Mouse (Mus musculus) midbrain, embryonic 12.5 days (tissue): ENCODE data around the gene Grik4. TPM values are rescaled to one million over a fixed set of nuclear protein-coding genes. Genes with fewer than 3 reads are reported as not detected.

Source experiments
- ATAC-seq: fragments of 200-750 bp; cut with Nextera tagmentation; 2 replicates; pipeline ENCODE4 v1.8.0; 2017; ENCODE audit warnings: low read depth, moderate TSS enrichment, moderate library complexity; ENCODE audit not compliant: low FRiP score
- H3K27ac ChIP-seq: fragments of 300-500 bp; sonication (generic); replicated peaks from 2 replicates; pipeline ENCODE4 v1.5.1; 2016; ENCODE audit warnings: mild to moderate bottlenecking
- H3K27me3 ChIP-seq: fragments of 300-500 bp; sonication (generic); 2 replicates; pipeline ENCODE4 v1.6.1; 2016; ENCODE audit warnings: mild to moderate bottlenecking
- H3K36me3 ChIP-seq: fragments of 300-500 bp; sonication (generic); 2 replicates; pipeline ENCODE4 v1.6.1; 2016
- H3K4me1 ChIP-seq: fragments of 300-500 bp; sonication (generic); 2 replicates; pipeline ENCODE4 v1.6.1; 2016
- H3K4me2 ChIP-seq: fragments of 300-500 bp; sonication (generic); replicated peaks from 2 replicates; pipeline ENCODE4 v1.6.1; 2016; ENCODE audit warnings: mild to moderate bottlenecking, moderate library complexity
- H3K4me3 ChIP-seq: fragments of 300-500 bp; sonication (generic); 2 replicates; pipeline ENCODE4 v1.5.1; 2016; ENCODE audit warnings: mild to moderate bottlenecking
- H3K9ac ChIP-seq: fragments of 300-500 bp; sonication (generic); replicated peaks from 2 replicates; pipeline ENCODE4 v1.6.1; 2016; ENCODE audit warnings: mild to moderate bottlenecking, moderate library complexity
- H3K9me3 ChIP-seq: fragments of 300-500 bp; sonication (generic); 2 replicates; pipeline ENCODE4 v1.6.1; 2016; ENCODE audit warnings: mild to moderate bottlenecking
- WGBS: fragments of 180-500 bp; shearing (Covaris S2); methylation state at CpG from one replicate; pipeline ENCODE4 v1.1.7; 2016; 5-methylcytosine and 5-hydroxymethylcytosine counted together
- polyA plus RNA-seq: library from polyadenylated mRNA; unstranded; fragments of >200 nt; fragmentation: Nextera tagmentation; extraction: Ambion mirVana; gene quantifications from 2 replicates; pipeline ENCODE4 v1.2.1, GENCODE M21; 2016

Grik4 gene
- polyA plus RNA-seq, 1 experiment from 2014 or later, result 3.6 TPM

GRCm38 (mm10) chr9:42642821-42643220, 301.5 kb downstream of the Grik4 start:
- WGBS, result 51% methylated on average over 5 of the region's 5 CpGs
- ATAC-seq, result no peak; the same call in 1 of the 2 replicates
- H3K27me3 ChIP-seq, result no peaks in the 10 kb centered on the region
- no peak overlapping the region for H3K4me3 ChIP-seq
- H3K4me1 ChIP-seq, result peaks cover 45% of the 10 kb centered on the region
- no peak overlapping the region for H3K4me2 ChIP-seq
- no peaks in the 10 kb centered on the region for H3K36me3 ChIP-seq
- H3K27ac ChIP-seq, result no peak overlapping the region; the same call in 1 of the 2 replicates
- H3K9ac ChIP-seq, result no peak overlapping the region
- H3K9me3 ChIP-seq, result no peaks in the 10 kb centered on the region

GRCm38 (mm10) chr9:42641550-42642117, 302.7 kb downstream of the Grik4 start:
- Histone ChIP-seq H3K9ac (no peak overlapping the region), H3K27me3 (peaks cover under 1% of the 10 kb centered on the region; the same call in 1 of the 2 replicates), H3K36me3 (no peaks in the 10 kb centered on the region), H3K4me3 (no peak overlapping the region), H3K9me3 (no peaks in the 10 kb centered on the region), H3K27ac (no peak overlapping the region), H3K4me1 (peaks cover 43% of the 10 kb centered on the region), H3K4me2 (no peak overlapping the region)
- WGBS, result 76% methylated on average over 11 of the region's 11 CpGs
- ATAC-seq, result no peak

- Histone ChIP-seq H3K4me1 (peaks cover 25% of the 10 kb centered on the region), H3K4me3 (no peak overlapping the region), H3K9ac (no peak overlapping the region), H3K27ac (no peak overlapping the region), H3K4me2 (no peak overlapping the region), H3K27me3 (peaks cover 8% of the 10 kb centered on the region; the same call in 1 of the 2 replicates), H3K9me3 (no peaks in the 10 kb centered on the region), H3K36me3 (no peaks in the 10 kb centered on the region)
- no peak for ATAC-seq
- 87% methylated on average over 10 of the region's 10 CpGs for WGBS
Measured at GRCm38 (mm10) chr9:42636446-42636845, 307.8 kb downstream of the Grik4 start.

- no peaks in the 10 kb centered on the region for H3K36me3 ChIP-seq
- no peak overlapping the region for H3K4me2 ChIP-seq
- H3K4me1 ChIP-seq, result peaks cover 12% of the 10 kb centered on the region
- H3K4me3 ChIP-seq, result no peak overlapping the region
- no peak overlapping the region for H3K9ac ChIP-seq
- ATAC-seq, result no peak
- peaks cover 6% of the 10 kb centered on the region; the same call in 1 of the 2 replicates for H3K27me3 ChIP-seq
- WGBS, result 89% methylated on average over 4 of the region's 4 CpGs
- H3K9me3 ChIP-seq, result no peaks in the 10 kb centered on the region
- no peak overlapping the region for H3K27ac ChIP-seq
Measured at GRCm38 (mm10) chr9:42631479-42631878, 312.8 kb downstream of the Grik4 start.

- Histone ChIP-seq H3K4me3 (no peak overlapping the region), H3K36me3 (no peaks in the 10 kb centered on the region), H3K9me3 (no peaks in the 10 kb centered on the region), H3K4me2 (no peak overlapping the region), H3K27me3 (no peaks in the 10 kb centered on the region), H3K9ac (no peak overlapping the region), H3K27ac (peak overlapping the region; percentile 7; the same call in 1 of the 2 replicates), H3K4me1 (peaks cover 19% of the 10 kb centered on the region)
- WGBS, result 38% methylated on average over 6 of the region's 6 CpGs
- ATAC-seq, result no peak
Measured at GRCm38 (mm10) chr9:42627634-42628033, 316.7 kb downstream of the Grik4 start.

GRCm38 (mm10) chr9:42627146-42627545, 317.1 kb downstream of the Grik4 start:
- no peaks in the 10 kb centered on the region for H3K27me3 ChIP-seq
- peaks cover 19% of the 10 kb centered on the region for H3K4me1 ChIP-seq
- WGBS, result 77% methylated on average over 8 of the region's 8 CpGs
- no peaks in the 10 kb centered on the region for H3K9me3 ChIP-seq
- H3K9ac ChIP-seq, result no peak overlapping the region
- no peak overlapping the region for H3K4me2 ChIP-seq
- no peak overlapping the region for H3K27ac ChIP-seq
- no peak overlapping the region for H3K4me3 ChIP-seq
- no peak for ATAC-seq
- H3K36me3 ChIP-seq, result no peaks in the 10 kb centered on the region

- Histone ChIP-seq H3K27me3 (no peaks in the 10 kb centered on the region), H3K9me3 (no peaks in the 10 kb centered on the region), H3K4me1 (peaks cover 19% of the 10 kb centered on the region), H3K27ac (peak overlapping the region; percentile 52), H3K9ac (no peak overlapping the region), H3K36me3 (no peaks in the 10 kb centered on the region), H3K4me2 (no peak overlapping the region), H3K4me3 (no peak overlapping the region)
- 23% methylated on average over 6 of the region's 6 CpGs for WGBS
- ATAC-seq, result no peak
Measured at GRCm38 (mm10) chr9:42626226-42626775, 318.0 kb downstream of the Grik4 start.

- Histone ChIP-seq H3K4me1 (peaks cover 5% of the 10 kb centered on the region; the same call in 1 of the 2 replicates), H3K4me2 (no peak overlapping the region), H3K9me3 (no peaks in the 10 kb centered on the region), H3K4me3 (no peak overlapping the region), H3K9ac (no peak overlapping the region), H3K36me3 (no peaks in the 10 kb centered on the region), H3K27me3 (peaks cover 4% of the 10 kb centered on the region; the same call in 1 of the 2 replicates), H3K27ac (0 out of 2 replicates have a peak overlapping the region, but pooled peaks have one; percentile 35)
- ATAC-seq, result no peak
- WGBS, result 73% methylated on average over 10 of the region's 10 CpGs
Measured at GRCm38 (mm10) chr9:42614409-42614808, 329.9 kb downstream of the Grik4 start.

- WGBS, result 43% methylated on average over 6 of the region's 6 CpGs
- Histone ChIP-seq H3K4me1 (peaks cover 5% of the 10 kb centered on the region; the same call in 1 of the 2 replicates), H3K9ac (no peak overlapping the region), H3K9me3 (no peaks in the 10 kb centered on the region), H3K27me3 (peaks cover 4% of the 10 kb centered on the region; the same call in 1 of the 2 replicates), H3K4me3 (no peak overlapping the region), H3K4me2 (no peak overlapping the region), H3K36me3 (no peaks in the 10 kb centered on the region), H3K27ac (0 out of 2 replicates have a peak overlapping the region, but pooled peaks have one; percentile 35)
- ATAC-seq, result no peak
Measured at GRCm38 (mm10) chr9:42613827-42614226, 330.5 kb downstream of the Grik4 start.

- peaks cover 4% of the 10 kb centered on the region; the same call in 1 of the 2 replicates for H3K27me3 ChIP-seq
- H3K4me2 ChIP-seq, result no peak overlapping the region
- WGBS, result 71% methylated on average over 14 of the region's 14 CpGs
- no peak overlapping the region for H3K27ac ChIP-seq
- H3K4me3 ChIP-seq, result no peak overlapping the region
- no peak for ATAC-seq
- no peak overlapping the region for H3K9ac ChIP-seq
- H3K9me3 ChIP-seq, result no peaks in the 10 kb centered on the region
- no peaks in the 10 kb centered on the region for H3K36me3 ChIP-seq
- H3K4me1 ChIP-seq, result peaks cover 5% of the 10 kb centered on the region; the same call in 1 of the 2 replicates
Measured at GRCm38 (mm10) chr9:42612482-42612991, 331.8 kb downstream of the Grik4 start.

- no peak for ATAC-seq
- Histone ChIP-seq H3K4me1 (peaks cover 5% of the 10 kb centered on the region; the same call in 1 of the 2 replicates), H3K4me3 (no peak overlapping the region), H3K4me2 (no peak overlapping the region), H3K27ac (no peak overlapping the region), H3K9ac (no peak overlapping the region), H3K36me3 (no peaks in the 10 kb centered on the region), H3K9me3 (no peaks in the 10 kb centered on the region), H3K27me3 (peaks cover 12% of the 10 kb centered on the region; the same call in 1 of the 2 replicates)
- WGBS, result 57% methylated on average over 3 of the region's 3 CpGs
Measured at GRCm38 (mm10) chr9:42601445-42601844, 342.8 kb downstream of the Grik4 start.

- peaks cover 5% of the 10 kb centered on the region; the same call in 1 of the 2 replicates for H3K4me1 ChIP-seq
- no peak for ATAC-seq
- peaks cover 6% of the 10 kb centered on the region; the same call in 1 of the 2 replicates for H3K27me3 ChIP-seq
- no peaks in the 10 kb centered on the region for H3K9me3 ChIP-seq
- no peak overlapping the region for H3K9ac ChIP-seq
- WGBS, result 73% methylated on average over 9 of the region's 9 CpGs
- H3K36me3 ChIP-seq, result no peaks in the 10 kb centered on the region
- no peak overlapping the region for H3K4me2 ChIP-seq
- no peak overlapping the region for H3K4me3 ChIP-seq
- no peak overlapping the region for H3K27ac ChIP-seq
Measured at GRCm38 (mm10) chr9:42597525-42597924, 346.8 kb downstream of the Grik4 start.
